Mouse (Mus musculus): ENCODE measurements around the gene Brca1.

DNA sequence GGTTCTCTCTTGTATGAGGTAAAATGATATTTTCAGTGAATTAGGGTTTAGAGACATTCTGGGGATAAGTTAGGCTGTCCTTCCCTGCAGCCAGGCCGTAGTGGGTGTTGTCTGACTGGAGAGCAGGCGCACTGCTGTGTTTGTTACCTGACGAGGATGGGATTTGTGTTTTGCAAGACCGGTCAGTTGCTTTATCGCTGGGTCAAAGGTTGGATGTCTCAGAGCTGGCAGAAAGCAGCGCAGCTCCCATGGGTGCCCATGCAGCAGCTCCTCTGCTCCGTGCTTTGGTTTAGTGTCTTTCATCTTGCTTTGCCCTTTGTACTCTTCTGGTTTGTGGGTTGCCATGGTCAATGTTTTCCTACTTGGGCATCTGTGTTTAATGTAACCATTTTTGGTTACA lies 4.8 kb upstream of the Brca1 start:
- no peak for TF ChIP-seq CTCF (IDR thresholded peaks at IDR 0.05; ENCODE audit: control insufficient read depth, insufficient read depth, low read length)
- TF ChIP-seq POLR2A (IDR thresholded peaks at IDR 0.05; ENCODE audit: borderline replicate concordance, control insufficient read depth, low read depth, low read length), result no peak
